8 mouse cellular contexts compared by ENCODE assay signal in genomic region chr4:147847614-147848583, GRCm38 (mm10). TPM values are rescaled to one million over a fixed set of nuclear protein-coding genes. Genes with fewer than 3 reads are reported as not detected.
DNase-seq lines count a peak whose midpoint lies in the region; ATAC-seq and TF ChIP-seq lines count a peak whose summit lies in the region.

Zfp933 (minus strand) TSS chr4:147848366.

- peak within 1 kb of the TSS; percentile 65 for H3K4me2 ChIP-seq in forebrain, embryonic 13.5 days
- peak within 1 kb of the TSS; percentile 77 for H3K4me2 ChIP-seq in liver, embryonic 15.5 days
- peak within 1 kb of the TSS; percentile 64 for H3K4me2 ChIP-seq in neural tube, embryonic 12.5 days (replicated peaks)

- no peaks in the 10 kb centered on the region for H3K9me3 ChIP-seq in ES-E14 (ENCODE audit: control insufficient read depth, insufficient read depth, low read depth, low read length)
- peaks cover 15% of the 10 kb centered on the region for H3K9me3 ChIP-seq in forebrain, embryonic 13.5 days (replicated peaks)
- no peaks in the 10 kb centered on the region for H3K9me3 ChIP-seq in liver, embryonic 15.5 days (replicated peaks)
- H3K9me3 ChIP-seq in neural tube, embryonic 12.5 days: peaks cover 11% of the 10 kb centered on the region

- peak within 1 kb of the TSS; percentile 76 to 87 for H3K4me3 ChIP-seq in ES-E14 (ENCODE audit: insufficient read depth in 1 of 2, low read depth in 1 of 2, low read length in 2 of 2, poor library complexity in 1 of 2, severe bottlenecking in 1 of 2)
- H3K4me3 ChIP-seq in forebrain, embryonic 13.5 days: peak within 1 kb of the TSS; percentile 81
- H3K4me3 ChIP-seq in liver, embryonic 15.5 days (replicated peaks): peak within 1 kb of the TSS; percentile 75
- peak within 1 kb of the TSS; percentile 57 for H3K4me3 ChIP-seq in neural tube, embryonic 12.5 days

- in situ Hi-C loops in ES-E14 (cut with MboI; ENCODE audit: low sequenced_read_pairs in 2 of 2, unreplicated experiment in 2 of 2): no loop called here

- WGBS in forebrain, embryonic 13.5 days: 4% methylated on average over 23 of the region's 23 CpGs
- WGBS in liver, embryonic 15.5 days (ENCODE audit: insufficient replicate concordance): 2% methylated on average over 23 of the region's 23 CpGs
- WGBS in neural tube, embryonic 12.5 days: 4% methylated on average over 23 of the region's 23 CpGs

- intact Hi-C loops in heart, postnatal 10 days (cut with DNase I): loop anchor here (10.0 kb wide), 1 partner anchor 403 kb away; no protein-coding TSS in a partner anchor

- no peaks in the 10 kb centered on the region; a peak in 1 of 4 replicates for H3K4me1 ChIP-seq in ES-E14 (ENCODE audit: control insufficient read depth in 2 of 2, insufficient read depth in 2 of 2, low read length in 2 of 2, poor library complexity in 1 of 2)
- H3K4me1 ChIP-seq in forebrain, embryonic 13.5 days: peaks cover 12% of the 10 kb centered on the region
- H3K4me1 ChIP-seq in liver, embryonic 15.5 days (replicated peaks): peaks cover 17% of the 10 kb centered on the region
- H3K4me1 ChIP-seq in neural tube, embryonic 12.5 days: peaks cover 4% of the 10 kb centered on the region; the same call in 1 of the 2 replicates

- ATAC-seq in forebrain, embryonic 13.5 days: peak; percentile 93
- peak; percentile 79 for ATAC-seq in liver, embryonic 15.5 days (ENCODE audit: insufficient read depth)
- ATAC-seq in neural tube, embryonic 12.5 days (ENCODE audit: low FRiP score, low read depth): peak; percentile 91

- no peaks in the 10 kb centered on the region for H3K36me3 ChIP-seq in ES-E14 (ENCODE audit: control insufficient read depth, insufficient read depth, low read length, poor library complexity, severe bottlenecking)
- peaks cover 36% of the 10 kb centered on the region for H3K36me3 ChIP-seq in forebrain, embryonic 13.5 days (ENCODE audit: poor library complexity, severe bottlenecking)
- H3K36me3 ChIP-seq in liver, embryonic 15.5 days (replicated peaks): no peaks in the 10 kb centered on the region; the same call in 1 of the 2 replicates
- H3K36me3 ChIP-seq in neural tube, embryonic 12.5 days: peaks cover 14% of the 10 kb centered on the region

- peak; percentile 76 for DNase-seq in ES-E14 (ENCODE audit: low read depth, low spot score)
- DNase-seq in c-Kit-positive CD71-positive TER-119-negative erythroid progenitor cells, embryonic 14.5 days (ENCODE audit: low read depth): peak; percentile 81
- DNase-seq in heart, postnatal 10 days: peak; percentile 86 to 88
- peak; percentile 60 to 74 for DNase-seq in kidney, postnatal 4 days
- DNase-seq in telencephalon, adult 2 months (ENCODE audit: low read depth, low spot score): peak; percentile 97

- peak within 1 kb of the TSS; percentile 84 for H3K9ac ChIP-seq in ES-E14 (ENCODE audit: insufficient read depth, low read depth, low read length, poor library complexity, severe bottlenecking)
- peak within 1 kb of the TSS; percentile 73 for H3K9ac ChIP-seq in forebrain, embryonic 13.5 days
- peak within 1 kb of the TSS; percentile 66 for H3K9ac ChIP-seq in liver, embryonic 15.5 days
- H3K9ac ChIP-seq in neural tube, embryonic 12.5 days: peak within 1 kb of the TSS; percentile 53

- H3K27ac ChIP-seq in ES-E14 (ENCODE audit: insufficient read depth, low read depth, low read length, poor library complexity, severe bottlenecking): no peak within 1 kb of the TSS
- H3K27ac ChIP-seq in forebrain, embryonic 13.5 days: no peak within 1 kb of the TSS
- H3K27ac ChIP-seq in liver, embryonic 15.5 days (replicated peaks): no peak within 1 kb of the TSS; the same call in 1 of the 2 replicates
- H3K27ac ChIP-seq in neural tube, embryonic 12.5 days: no peak within 1 kb of the TSS

- no peaks in the 10 kb centered on the region for H3K27me3 ChIP-seq in forebrain, embryonic 13.5 days
- no peaks in the 10 kb centered on the region for H3K27me3 ChIP-seq in liver, embryonic 15.5 days
- no peaks in the 10 kb centered on the region for H3K27me3 ChIP-seq in neural tube, embryonic 12.5 days (replicated peaks)

TF ChIP-seq in ES-E14, 5 proteins besides CTCF, POLR2A, EP300 and RAD21:
- TF ChIP-seq CHD2 (IDR thresholded peaks at IDR 0.05; ENCODE audit: low read depth, low read length) (no peak), HCFC1 (IDR thresholded peaks at IDR 0.05; ENCODE audit: borderline replicate concordance, insufficient read depth, low read length) (peak; percentile 98)

RNA-seq across cellular contexts. Expression of gene Zfp933, which starts in this region (rescaled TPM):
- 3.6 and 4.9 TPM in 2 replicates for total RNA-seq in ES-E14 (2012; rRNA removed)
- polyA plus RNA-seq in forebrain, embryonic 13.5 days (2015; fragmentation: Nextera tagmentation; extraction: Ambion mirVana): 6.6 and 8.0 TPM in 2 replicates
- total RNA-seq in heart, postnatal 10 days (2021): 10 to 100 TPM; 11.2 to 12.4 TPM
- 1.0 and 1.4 TPM in 2 replicates for polyA plus RNA-seq in liver, embryonic 15.5 days (2015; fragmentation: Nextera tagmentation; extraction: Ambion mirVana)
- 4.1 and 6.2 TPM in 2 replicates for polyA plus RNA-seq in neural tube, embryonic 12.5 days (2016; fragmentation: Nextera tagmentation; extraction: Ambion mirVana)
